Mouse (Mus musculus): Measurements from ENCODE around the gene Tmem126a. TPM values are rescaled to one million over a fixed set of nuclear protein-coding genes. Genes with fewer than 3 reads are reported as not detected.
A peak's percentile ranks its signal among the peaks of the same experiment; 100 is the strongest.

Gene Tmem126a
- 105 and 110 TPM in 2 replicates for polyA plus RNA-seq (2016; fragmentation: Nextera tagmentation; extraction: Ambion mirVana)

DNA sequence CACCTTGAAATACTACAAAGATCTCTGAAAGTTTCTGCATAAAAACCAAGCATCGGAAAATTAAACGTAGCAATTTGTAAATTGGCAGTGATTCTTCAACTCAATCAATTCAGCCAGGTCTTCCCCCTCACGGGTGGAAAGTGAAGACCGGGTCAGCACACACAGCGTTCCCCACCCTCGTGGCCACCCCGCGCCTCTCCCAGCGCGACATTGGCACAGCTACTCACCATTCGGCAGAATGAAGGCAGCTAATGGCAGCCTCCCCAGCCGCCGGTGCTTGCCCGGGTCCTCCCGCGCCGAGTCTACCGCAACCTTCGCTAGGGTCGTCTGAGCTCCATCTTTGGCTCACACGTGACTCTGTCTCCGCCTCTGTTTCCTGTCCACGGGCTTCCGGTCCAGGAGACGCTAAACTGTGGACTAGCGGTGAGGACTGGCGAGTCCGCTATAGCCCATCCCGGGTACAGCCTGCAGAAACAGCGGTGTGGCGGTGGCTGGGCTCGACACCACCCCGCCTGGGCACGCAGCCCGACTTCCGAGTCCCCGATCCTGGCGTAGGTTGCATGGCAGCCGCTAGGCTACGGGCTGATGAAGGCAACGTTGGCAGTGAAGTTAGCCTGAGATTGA lies at the start of gene Tmem126a:
Tmem126a (minus strand) TSS at position 385 of the 624 bp plus-strand sequence.
- ATAC-seq (ENCODE audit: insufficient number of reproducible peaks, insufficient read depth, low FRiP score, low TSS enrichment), result peak; percentile 94
- under 1% methylated on average over 41 of the region's 41 CpGs for WGBS

GRCm38 (mm10) chr7:90482607-90483006 lies 25.6 kb upstream of the Tmem126a start:
- no peak overlapping the region for H3K4me2 ChIP-seq (replicated peaks)
- 92% methylated on average over 2 of the region's 2 CpGs for WGBS
- H3K36me3 ChIP-seq, result no peaks in the 10 kb centered on the region
- H3K4me3 ChIP-seq, result no peak overlapping the region
- H3K9me3 ChIP-seq, result no peaks in the 10 kb centered on the region
- H3K27ac ChIP-seq, result no peak overlapping the region
- H3K27me3 ChIP-seq, result no peaks in the 10 kb centered on the region
- no peak for ATAC-seq (ENCODE audit: insufficient number of reproducible peaks, insufficient read depth, low FRiP score, low TSS enrichment)
- H3K4me1 ChIP-seq, result no peaks in the 10 kb centered on the region
- no peak overlapping the region for H3K9ac ChIP-seq

More for the DNA sequence above, at the start of gene Tmem126a:
- H3K4me1 ChIP-seq, result peaks cover 3% of the 10 kb centered on the region; the same call in 1 of the 2 replicates
- H3K36me3 ChIP-seq, result peaks cover 8% of the 10 kb centered on the region; the same call in 1 of the 2 replicates
- peak within 1 kb of the TSS; percentile 66 for H3K9ac ChIP-seq
- H3K9me3 ChIP-seq, result no peaks in the 10 kb centered on the region
- H3K27ac ChIP-seq, result peak within 1 kb of the TSS; percentile 93
- H3K4me2 ChIP-seq (replicated peaks), result peak within 1 kb of the TSS; percentile 55
- H3K27me3 ChIP-seq, result 0 out of 2 replicates have a peak, but pooled peaks cover 2% of the 10 kb centered on the region
- peak within 1 kb of the TSS; percentile 77 for H3K4me3 ChIP-seq

DNA sequence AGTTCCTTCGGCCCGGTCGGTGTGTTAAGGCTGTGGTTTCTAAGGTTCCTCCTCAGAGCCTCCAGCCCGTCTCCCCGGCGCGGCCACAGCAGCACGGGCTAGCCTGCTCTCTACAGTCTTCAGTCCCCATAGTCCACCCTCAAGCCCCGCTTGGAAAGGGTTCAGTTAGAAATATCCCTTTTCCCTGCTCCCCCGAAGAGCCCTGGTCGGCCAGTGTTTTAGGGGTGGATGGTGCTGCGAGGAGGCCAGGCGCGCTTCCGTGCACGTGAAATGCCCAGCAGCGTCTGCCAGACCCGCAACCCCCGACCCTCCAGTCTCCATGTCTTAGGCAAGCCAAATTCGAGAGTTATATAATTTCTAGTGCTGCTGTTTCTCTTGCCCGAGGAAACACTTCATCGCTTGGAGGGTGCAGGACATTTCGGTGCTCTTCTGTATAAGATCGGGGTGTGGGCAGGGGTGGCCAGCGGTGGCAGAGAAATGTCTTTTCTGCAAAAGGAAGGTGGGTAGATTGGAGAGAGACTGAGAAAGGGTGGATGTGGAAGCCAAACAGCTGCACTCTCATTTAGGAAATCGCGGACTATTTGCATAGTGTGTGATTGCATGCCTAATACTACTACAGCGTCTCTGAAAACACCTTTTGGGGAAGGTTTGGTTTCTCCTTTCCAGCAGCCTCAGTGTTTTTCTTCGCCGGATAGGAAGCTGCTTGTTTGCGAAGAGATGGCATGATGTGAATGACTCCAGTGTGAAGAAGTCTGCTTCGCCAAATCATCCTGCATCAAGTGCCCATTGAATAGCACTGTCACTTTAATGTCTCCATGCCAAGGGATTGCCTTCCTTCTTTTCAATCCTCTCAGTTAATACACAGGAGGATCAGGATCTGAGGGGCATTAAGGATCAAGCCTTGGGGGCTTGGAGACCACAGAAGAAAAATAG lies 19.6 kb upstream of the Tmem126a start, which contains the start of gene Dlg2:
Dlg2 (plus strand) TSS at position 360 of the 933 bp plus-strand sequence.
- peak within 1 kb of the TSS; percentile 64 for H3K4me3 ChIP-seq
- H3K9ac ChIP-seq, result peak within 1 kb of the TSS; percentile 63
- no peaks in the 10 kb centered on the region for H3K27me3 ChIP-seq
- H3K9me3 ChIP-seq, result no peaks in the 10 kb centered on the region
- 0 out of 2 replicates have a peak within 1 kb of the TSS, but pooled peaks have one; percentile 41 for H3K27ac ChIP-seq
- no peak for ATAC-seq (ENCODE audit: insufficient number of reproducible peaks, insufficient read depth, low FRiP score, low TSS enrichment)
- under 1% methylated on average over 32 of the region's 32 CpGs for WGBS
- no peaks in the 10 kb centered on the region for H3K36me3 ChIP-seq
- H3K4me2 ChIP-seq (replicated peaks), result peak within 1 kb of the TSS; percentile 72
- peaks cover 5% of the 10 kb centered on the region for H3K4me1 ChIP-seq

- Histone ChIP-seq H3K27ac (0 out of 2 replicates have a peak within 1 kb of the TSS, but pooled peaks have one; percentile 41), H3K9ac (peak within 1 kb of the TSS; percentile 63), H3K36me3 (no peaks in the 10 kb centered on the region), H3K4me3 (peak within 1 kb of the TSS; percentile 64), H3K9me3 (no peaks in the 10 kb centered on the region), H3K4me1 (peaks cover 5% of the 10 kb centered on the region), H3K27me3 (no peaks in the 10 kb centered on the region), H3K4me2 (replicated peaks) (peak within 1 kb of the TSS; percentile 72)
- under 1% methylated on average over 36 of the region's 36 CpGs for WGBS
- peak; percentile 100 for ATAC-seq (ENCODE audit: insufficient number of reproducible peaks, insufficient read depth, low FRiP score, low TSS enrichment)
Observed at GRCm38 (mm10) chr7:90475793-90476312, 18.8 kb upstream of the Tmem126a start, which contains the start of gene Tmem126b. Gene Tmem126b (minus strand): TSS chr7:90476001.

DNA sequence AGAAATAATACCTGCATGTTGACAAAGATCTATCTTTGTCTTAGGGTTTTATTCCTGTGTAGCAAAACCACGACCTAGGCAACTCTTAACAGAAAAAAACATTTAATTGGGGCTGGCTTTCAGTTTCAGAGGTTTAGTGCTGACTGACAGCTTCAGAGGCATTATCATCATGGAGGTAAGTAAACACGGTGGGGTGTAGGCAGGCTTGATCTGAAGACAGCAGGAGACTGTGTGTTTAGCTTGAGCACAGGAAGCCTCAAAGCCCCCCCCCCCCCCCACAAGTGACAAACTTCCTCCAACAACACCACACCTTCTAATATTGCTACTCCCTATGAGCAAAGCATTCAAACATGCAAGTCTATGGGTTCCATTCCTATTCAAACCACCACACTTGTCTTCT lies 16.5 kb upstream of the Tmem126a start:
- Histone ChIP-seq H3K9ac (no peak overlapping the region), H3K9me3 (no peaks in the 10 kb centered on the region), H3K4me3 (no peak overlapping the region), H3K27ac (no peak overlapping the region), H3K27me3 (no peaks in the 10 kb centered on the region), H3K4me1 (peaks cover 5% of the 10 kb centered on the region), H3K4me2 (replicated peaks) (no peak overlapping the region), H3K36me3 (peaks cover 14% of the 10 kb centered on the region)
- WGBS, result 65% methylated on average over 2 of the region's 2 CpGs
- ATAC-seq (ENCODE audit: insufficient number of reproducible peaks, insufficient read depth, low FRiP score, low TSS enrichment), result no peak

DNA sequence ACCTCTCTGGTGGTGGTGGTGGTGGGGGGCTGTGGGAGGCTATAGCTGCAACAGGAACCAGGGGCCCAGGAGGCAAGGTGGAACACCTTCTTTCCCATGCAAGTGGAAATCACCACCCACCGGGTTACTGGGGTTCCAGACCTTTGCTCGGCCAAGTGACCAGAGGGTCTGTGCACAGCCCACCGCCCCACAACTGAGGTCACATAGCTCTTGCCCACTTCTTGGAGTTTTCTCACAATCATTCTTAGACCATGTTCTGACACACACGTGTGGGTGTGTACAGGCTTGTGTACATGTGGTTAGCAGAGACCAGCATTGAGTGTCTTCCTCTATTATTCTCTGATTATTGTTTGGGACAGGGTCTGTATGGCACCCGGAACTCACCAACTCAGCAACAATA lies 4.4 kb upstream of the Tmem126a start:
- Histone ChIP-seq H3K27me3 (0 out of 2 replicates have a peak, but pooled peaks cover 2% of the 10 kb centered on the region), H3K27ac (no peak overlapping the region), H3K9ac (no peak overlapping the region), H3K4me2 (replicated peaks) (peak overlapping the region; percentile 14; the same call in 1 of the 2 replicates), H3K36me3 (no peaks in the 10 kb centered on the region), H3K4me3 (no peak overlapping the region), H3K9me3 (no peaks in the 10 kb centered on the region), H3K4me1 (no peaks in the 10 kb centered on the region)
- 93% methylated on average over 5 of the region's 5 CpGs for WGBS
- ATAC-seq (ENCODE audit: insufficient number of reproducible peaks, insufficient read depth, low FRiP score, low TSS enrichment), result no peak

- Histone ChIP-seq H3K4me1 (peaks cover under 1% of the 10 kb centered on the region; the same call in 1 of the 2 replicates), H3K9ac (no peak overlapping the region), H3K36me3 (no peaks in the 10 kb centered on the region), H3K4me3 (no peak overlapping the region), H3K9me3 (no peaks in the 10 kb centered on the region), H3K27ac (no peak overlapping the region), H3K27me3 (0 out of 2 replicates have a peak, but pooled peaks cover 2% of the 10 kb centered on the region), H3K4me2 (replicated peaks) (peak overlapping the region; percentile 14; the same call in 1 of the 2 replicates)
- no peak for ATAC-seq (ENCODE audit: insufficient number of reproducible peaks, insufficient read depth, low FRiP score, low TSS enrichment)
- WGBS, result 19% methylated on average over 14 of the region's 14 CpGs
Observed at GRCm38 (mm10) chr7:90460930-90461329, 3.9 kb upstream of the Tmem126a start.

GRCm38 (mm10) chr7:90460330-90460729 lies 3.3 kb upstream of the Tmem126a start:
- ATAC-seq (ENCODE audit: insufficient number of reproducible peaks, insufficient read depth, low FRiP score, low TSS enrichment), result no peak
- Histone ChIP-seq H3K4me2 (replicated peaks) (no peak overlapping the region), H3K9me3 (no peaks in the 10 kb centered on the region), H3K27ac (no peak overlapping the region), H3K27me3 (0 out of 2 replicates have a peak, but pooled peaks cover 2% of the 10 kb centered on the region), H3K4me1 (peaks cover 3% of the 10 kb centered on the region; the same call in 1 of the 2 replicates), H3K9ac (no peak overlapping the region), H3K4me3 (no peak overlapping the region), H3K36me3 (no peaks in the 10 kb centered on the region)
- 53% methylated on average over 10 of the region's 10 CpGs for WGBS

- peak overlapping the region; percentile 93 for H3K27ac ChIP-seq
- H3K9ac ChIP-seq, result peak overlapping the region; percentile 66
- H3K36me3 ChIP-seq, result peaks cover 8% of the 10 kb centered on the region; the same call in 1 of the 2 replicates
- 12% methylated on average over 10 of the region's 10 CpGs for WGBS
- H3K4me1 ChIP-seq, result peaks cover 3% of the 10 kb centered on the region; the same call in 1 of the 2 replicates
- peak overlapping the region; percentile 77 for H3K4me3 ChIP-seq
- 0 out of 2 replicates have a peak, but pooled peaks cover 2% of the 10 kb centered on the region for H3K27me3 ChIP-seq
- peak; percentile 68 for ATAC-seq (ENCODE audit: insufficient number of reproducible peaks, insufficient read depth, low FRiP score, low TSS enrichment)
- H3K4me2 ChIP-seq (replicated peaks), result peak overlapping the region; percentile 55
- no peaks in the 10 kb centered on the region for H3K9me3 ChIP-seq
Observed at GRCm38 (mm10) chr7:90457517-90457916, 488 bp upstream of the Tmem126a start.

DNA sequence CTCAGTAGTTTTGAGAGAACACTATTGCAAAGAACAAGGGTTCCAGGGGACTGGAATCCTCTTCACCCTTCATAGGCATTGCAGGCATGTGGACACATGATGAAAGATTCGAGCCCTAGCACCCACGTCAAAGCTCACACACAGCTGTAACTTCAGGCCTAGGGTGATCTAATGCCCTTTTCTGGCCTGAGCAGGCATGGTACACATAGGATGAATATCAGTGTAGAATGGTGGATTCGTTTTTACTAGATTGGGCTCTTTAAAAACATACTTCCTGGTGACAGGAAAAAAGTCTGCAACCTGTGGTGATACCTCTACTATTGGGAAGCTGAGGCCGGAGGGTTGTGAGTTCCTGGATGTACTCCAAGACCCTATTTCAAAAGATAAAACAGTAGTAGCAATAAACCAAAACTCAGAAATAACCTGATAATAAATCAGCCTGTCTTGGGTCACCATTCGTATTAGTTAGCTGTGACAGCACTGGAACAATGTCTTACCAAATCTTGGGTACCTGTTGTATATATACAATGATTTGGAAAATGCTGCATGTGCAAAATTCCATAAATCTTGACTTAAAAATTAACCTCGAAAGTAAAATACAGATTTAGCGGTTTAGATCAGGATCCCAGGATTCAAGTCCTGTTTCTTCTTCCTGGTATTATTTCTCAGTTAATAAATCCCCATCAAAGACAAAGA lies 732 bp downstream of the Tmem126a start:
- peak overlapping the region; percentile 77 for H3K4me3 ChIP-seq
- no peaks in the 10 kb centered on the region for H3K9me3 ChIP-seq
- ATAC-seq (ENCODE audit: insufficient number of reproducible peaks, insufficient read depth, low FRiP score, low TSS enrichment), result no peak
- H3K36me3 ChIP-seq, result peaks cover 8% of the 10 kb centered on the region; the same call in 1 of the 2 replicates
- peak overlapping the region; percentile 55 for H3K4me2 ChIP-seq (replicated peaks)
- peak overlapping the region; percentile 93; the same call in 1 of the 2 replicates for H3K27ac ChIP-seq
- H3K9ac ChIP-seq, result peak overlapping the region; percentile 66
- peaks cover 3% of the 10 kb centered on the region; the same call in 1 of the 2 replicates for H3K4me1 ChIP-seq
- WGBS, result 41% methylated on average over 7 of the region's 7 CpGs
- 0 out of 2 replicates have a peak, but pooled peaks cover 2% of the 10 kb centered on the region for H3K27me3 ChIP-seq

All from embryonic facial prominence, embryonic 12.5 days (tissue).